Mouse (Mus musculus) neutrophil, adult 83 days (primary cell): ENCODE data around the gene Kat7. TPM values are rescaled to one million over a fixed set of nuclear protein-coding genes. Genes with fewer than 3 reads are reported as not detected.

Source experiments
- total RNA-seq, 2 experiments: library from RNA; stranded (reverse); gene quantifications; one replicate each; pipeline ENCODE4 v1.2.4; 2023

The Kat7 gene
- 10 to 100 TPM; 81.6 to 94.3 TPM for total RNA-seq

DNA sequence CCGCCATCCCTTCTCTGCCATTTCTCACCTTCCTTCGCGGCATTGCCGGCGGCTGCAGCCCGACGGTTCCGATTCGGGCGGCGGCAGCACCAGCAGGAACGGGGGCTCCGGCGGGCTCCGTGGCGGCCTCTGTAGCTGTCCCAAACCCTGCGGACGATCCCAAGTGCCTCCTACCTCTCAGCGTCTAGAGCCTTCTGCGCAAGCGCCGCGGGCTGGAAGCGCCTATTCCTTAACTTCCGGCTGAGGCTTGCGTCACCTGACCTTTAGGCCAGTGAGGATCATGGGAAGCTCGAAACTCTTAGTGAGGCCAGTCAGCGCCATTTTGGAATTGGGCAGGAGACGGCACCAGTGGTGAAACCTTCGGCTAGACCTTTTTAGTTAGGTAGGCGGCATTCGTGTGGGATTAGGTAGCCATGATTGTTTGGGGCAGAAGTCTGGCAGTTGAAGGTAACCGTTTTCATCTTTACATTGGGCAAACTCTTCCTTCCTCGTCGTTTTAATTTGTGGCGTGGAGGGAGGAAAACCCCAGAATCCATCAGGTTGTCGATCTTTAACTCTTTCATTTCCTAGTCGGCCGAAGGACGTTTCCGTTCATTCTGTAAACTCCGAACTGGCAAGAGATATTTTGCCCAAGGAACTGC lies at the start of gene Kat7:
TSS of gene Kat7 (minus strand) at position 240 of the 641 bp plus-strand sequence.

DNA sequence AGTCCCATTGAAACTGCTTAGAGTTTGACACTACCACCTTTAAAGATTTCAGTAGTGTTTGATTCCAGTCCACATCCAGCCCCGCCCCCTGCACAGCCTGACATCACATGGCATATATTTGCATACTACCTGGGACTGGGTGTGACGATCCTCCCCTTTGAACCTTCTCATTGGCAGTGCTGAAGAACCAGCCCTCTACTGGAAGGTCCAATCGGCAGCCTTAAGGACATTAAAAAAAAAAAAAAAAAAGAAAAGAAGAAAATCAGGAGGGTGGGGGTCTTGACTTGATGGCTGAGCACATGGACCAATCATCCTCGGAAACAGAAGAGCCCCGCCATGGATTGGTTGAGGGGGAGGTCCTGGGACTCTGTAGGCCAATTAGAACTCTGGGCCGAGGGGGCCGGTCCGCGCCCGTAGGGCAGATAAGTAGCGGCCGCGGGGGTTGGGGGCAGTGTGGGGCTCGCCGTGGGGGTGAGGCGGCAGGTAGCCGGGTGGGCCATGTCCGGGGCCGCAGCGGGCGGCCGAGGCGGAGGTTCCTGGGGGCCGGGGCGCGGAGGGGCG lies 26.6 kb upstream of the Kat7 start, which contains the start of gene Fam117a:
TSS of gene Fam117a (plus strand) at position 451 of the 561 bp plus-strand sequence.

DNA sequence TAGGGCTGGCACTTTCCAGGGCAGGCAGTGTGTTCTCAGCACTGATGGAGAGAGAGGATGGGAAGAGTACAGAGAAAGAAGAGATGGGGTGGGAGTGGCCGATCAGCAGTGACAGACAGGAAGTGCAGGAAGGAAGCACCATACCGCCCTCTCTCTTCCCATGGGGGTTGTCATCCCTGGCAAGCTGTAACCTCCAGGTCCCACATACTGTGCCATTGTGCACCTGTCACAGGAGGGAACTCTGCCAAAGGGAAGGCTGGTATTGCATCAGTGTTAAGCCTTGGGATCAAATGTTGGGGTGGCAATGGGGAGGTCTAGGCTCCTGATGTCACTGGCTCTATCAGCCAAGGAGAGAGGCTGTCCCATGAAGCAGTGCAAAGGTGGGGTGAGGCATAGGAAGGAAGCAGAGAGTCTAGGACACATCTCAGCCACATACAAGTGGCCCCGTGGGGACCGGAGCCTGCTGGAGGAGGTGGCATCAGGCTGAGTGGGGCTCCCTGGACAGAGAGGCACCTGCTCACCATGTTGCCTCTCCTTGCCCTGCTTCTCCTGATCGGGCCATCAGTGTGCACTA lies 48.8 kb downstream of the Kat7 start, which contains the start of gene Tac4:
TSS of gene Tac4 (plus strand) at position 352 of the 574 bp plus-strand sequence.

Other genes starting within 250 kb of the Kat7 start
- not detected for gene Itga3, start 233.4 kb downstream of the Kat7 start, total RNA-seq
- under 1 TPM in 1 of 2 experiments, not detected in 1; 0.28 TPM for gene Dlx3, start 190.1 kb downstream of the Kat7 start, total RNA-seq
- not detected for gene Dlx4, start 164.0 kb downstream of the Kat7 start, total RNA-seq
- not detected for gene Tac4, start 48.7 kb downstream of the Kat7 start, total RNA-seq
- 100 to 1,000 TPM in 1 of 2 experiments, 10 to 100 TPM in 1; 85.5 to 101 TPM for gene Fam117a, start 26.8 kb upstream of the Kat7 start, total RNA-seq
- 10 to 100 TPM; 37.3 to 39.4 TPM for gene Slc35b1, start 74.4 kb upstream of the Kat7 start, total RNA-seq
- 100 to 1,000 TPM in 1 of 2 experiments, 10 to 100 TPM in 1; 98.9 to 115 TPM for gene Spop, start 103.8 kb upstream of the Kat7 start, total RNA-seq
- gene Nxph3, start 204.3 kb upstream of the Kat7 start, total RNA-seq, result not detected